Mouse (Mus musculus): ENCODE results near the gene Cacna1a. TPM values are rescaled to one million over a fixed set of nuclear protein-coding genes. Genes with fewer than 3 reads are reported as not detected.
A peak's percentile ranks its signal among the peaks of the same experiment; 100 is the strongest.

Gene Cacna1a
- polyA plus RNA-seq, 1 experiment from 2014 or later, result 5.3 TPM

DNA sequence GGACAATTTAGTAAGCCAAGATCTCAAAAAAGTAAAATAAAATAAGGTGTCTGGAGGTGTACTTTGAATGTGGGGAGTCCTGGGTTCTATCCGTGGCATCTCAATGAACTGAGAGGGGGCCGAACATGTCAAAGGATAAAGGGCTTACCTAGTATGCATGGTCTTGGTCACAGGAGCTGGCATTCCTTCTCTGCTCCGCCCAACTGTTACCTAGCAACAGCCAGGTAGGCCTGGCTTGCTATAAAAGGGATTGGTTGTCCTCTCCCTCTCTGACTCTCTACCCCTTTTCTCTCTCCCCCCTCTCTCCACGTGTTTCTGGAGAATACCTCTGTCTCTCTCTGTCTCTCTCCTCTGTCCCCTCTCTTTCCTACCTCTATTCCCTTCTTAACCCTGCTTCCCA is 269.4 kb downstream of the Cacna1a start:
- ATAC-seq (ENCODE audit: insufficient number of reproducible peaks, low FRiP score, low TSS enrichment, low read depth) (no peak), DNase-seq (ENCODE audit: low spot score) (no peak)
- Histone ChIP-seq H3K4me3 (ENCODE audit: low read depth, low read length) (no peak overlapping the region), H3K9me3 (ENCODE audit: control insufficient read depth, low read length) (no peaks in the 10 kb centered on the region), H3K27me3 (ENCODE audit: control insufficient read depth, insufficient read depth, low read length) (no peaks in the 10 kb centered on the region), H3K9ac (ENCODE audit: low read length) (0 out of 2 replicates have a peak overlapping the region, but pooled peaks have one; percentile 30), H3K36me3 (ENCODE audit: control insufficient read depth, insufficient read depth, low read length) (no peaks in the 10 kb centered on the region), H3K4me2 (ENCODE audit: low read depth, severe bottlenecking) (peak overlapping the region; percentile 85; the same call in 1 of the 2 replicates), H3K4me1 (ENCODE audit: control insufficient read depth, insufficient read depth, low read length) (peaks cover 43% of the 10 kb centered on the region), H3K27ac (replicated peaks; ENCODE audit: low read depth, low read length) (peak overlapping the region; percentile 100)
- WGBS, result 44% methylated on average over 4 of the region's 4 CpGs

DNA sequence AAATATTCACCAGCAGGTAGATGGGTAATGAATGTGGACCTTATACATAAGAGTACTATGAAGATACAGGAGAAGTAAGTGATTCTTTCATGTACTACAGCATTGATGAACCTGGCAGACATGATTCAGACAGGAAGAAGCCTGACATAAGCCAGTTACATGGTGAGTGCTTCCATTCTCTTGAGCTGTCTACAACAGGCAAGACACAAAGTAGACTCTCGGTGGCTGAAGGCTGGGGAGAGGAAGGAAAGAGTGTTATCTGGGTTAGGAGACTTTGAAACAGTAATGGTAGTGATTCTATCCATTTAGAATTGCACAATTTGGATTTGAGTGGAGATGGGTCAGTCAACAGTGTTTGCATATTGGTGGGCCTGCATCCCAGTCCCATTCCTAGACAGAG is 270.7 kb downstream of the Cacna1a start:
- DNase-seq (ENCODE audit: low spot score) (no peak), ATAC-seq (ENCODE audit: insufficient number of reproducible peaks, low FRiP score, low TSS enrichment, low read depth) (no peak)
- 71% methylated on average over 1 of the region's 1 CpGs for WGBS
- Histone ChIP-seq H3K9ac (ENCODE audit: low read length) (no peak overlapping the region), H3K9me3 (ENCODE audit: control insufficient read depth, low read length) (no peaks in the 10 kb centered on the region), H3K27ac (replicated peaks; ENCODE audit: low read depth, low read length) (peak overlapping the region; percentile 90), H3K4me3 (ENCODE audit: low read depth, low read length) (no peak overlapping the region), H3K4me2 (ENCODE audit: low read depth, severe bottlenecking) (0 out of 2 replicates have a peak overlapping the region, but pooled peaks have one; percentile 22), H3K4me1 (ENCODE audit: control insufficient read depth, insufficient read depth, low read length) (peaks cover 41% of the 10 kb centered on the region), H3K36me3 (ENCODE audit: control insufficient read depth, insufficient read depth, low read length) (no peaks in the 10 kb centered on the region), H3K27me3 (ENCODE audit: control insufficient read depth, insufficient read depth, low read length) (no peaks in the 10 kb centered on the region)

DNA sequence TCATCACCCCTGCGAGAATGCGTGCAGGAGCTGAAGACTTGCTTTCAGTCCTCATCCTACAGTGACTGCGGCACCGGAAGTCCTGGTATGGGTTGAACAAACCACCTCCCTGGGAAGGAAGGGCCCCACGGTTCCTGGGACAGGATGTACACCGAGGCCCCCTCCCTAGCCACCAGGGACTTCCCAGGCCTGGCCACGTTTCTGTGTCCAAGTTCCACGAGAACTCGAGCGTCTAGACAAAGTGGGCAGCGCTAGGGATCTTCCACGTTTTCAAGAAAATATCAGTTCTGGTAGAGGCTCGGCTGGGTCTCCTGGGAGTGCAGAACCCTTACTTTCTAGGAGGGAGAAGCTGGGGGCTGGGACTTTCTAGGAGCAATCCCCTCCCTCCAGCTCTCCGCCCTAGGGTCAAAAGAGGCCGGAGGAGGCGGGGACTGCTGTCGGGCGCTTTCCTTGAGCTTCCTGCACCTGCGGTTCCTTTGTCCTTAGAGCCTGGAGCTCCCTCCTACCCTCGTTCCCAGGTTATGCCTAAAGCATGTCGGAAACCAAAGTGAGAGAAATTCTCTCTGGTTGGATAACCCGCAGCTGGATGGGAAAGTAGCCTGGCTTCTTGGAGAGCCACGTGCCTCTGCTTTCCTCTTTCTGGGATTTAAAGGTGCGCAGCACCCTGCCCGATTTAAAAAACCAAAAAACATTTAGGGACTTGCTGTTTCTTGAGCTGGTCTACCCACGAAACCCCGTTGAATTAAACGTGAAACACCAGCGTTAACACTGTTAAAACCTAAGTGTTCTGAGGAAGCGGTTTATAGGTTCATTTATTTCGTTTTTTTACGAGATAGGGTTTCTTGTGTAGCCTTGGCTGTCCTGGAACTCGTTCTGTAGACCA is 271.9 kb downstream of the Cacna1a start:
- H3K4me1 ChIP-seq (ENCODE audit: control insufficient read depth, insufficient read depth, low read length), result peaks cover 34% of the 10 kb centered on the region
- no peak for ATAC-seq (ENCODE audit: insufficient number of reproducible peaks, low FRiP score, low TSS enrichment, low read depth)

DNA sequence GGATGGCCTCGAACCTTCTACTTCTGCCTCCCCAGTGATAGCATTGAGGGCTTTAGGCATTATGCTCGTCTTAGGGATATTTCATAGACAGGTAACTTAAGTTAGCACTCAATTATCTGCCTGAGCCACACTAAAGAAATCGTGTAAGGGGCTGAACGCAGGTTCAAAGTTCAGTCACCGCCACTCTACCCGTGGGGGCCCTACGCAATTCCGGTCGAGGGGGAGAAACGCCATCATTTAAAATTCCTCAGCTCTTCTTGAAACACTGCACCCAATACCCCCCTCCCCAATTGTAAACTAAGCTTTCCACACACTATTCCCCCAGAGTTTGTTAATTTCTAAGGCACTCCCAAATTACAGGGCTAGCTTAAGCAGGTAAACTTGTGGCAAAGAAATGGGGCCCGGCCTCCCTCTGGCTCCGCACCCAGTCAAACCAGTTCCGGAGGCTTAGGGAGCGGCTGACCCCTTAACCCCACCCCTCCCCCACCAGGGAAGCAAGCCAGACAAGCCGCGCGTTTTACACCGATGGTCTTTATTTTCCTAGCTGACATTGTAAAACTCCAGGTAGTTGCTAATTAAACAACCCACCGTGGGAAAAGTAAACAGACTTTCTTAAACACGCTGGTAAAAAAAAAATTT is 272.7 kb downstream of the Cacna1a start:
- H3K27me3 ChIP-seq (ENCODE audit: control insufficient read depth, insufficient read depth, low read length), result no peaks in the 10 kb centered on the region
- peaks cover 31% of the 10 kb centered on the region for H3K4me1 ChIP-seq (ENCODE audit: control insufficient read depth, insufficient read depth, low read length)
- peak overlapping the region; percentile 90 for H3K27ac ChIP-seq (replicated peaks; ENCODE audit: low read depth, low read length)
- peak overlapping the region; percentile 99 for H3K4me3 ChIP-seq (ENCODE audit: low read depth, low read length)
- H3K4me2 ChIP-seq (ENCODE audit: low read depth, severe bottlenecking), result peak overlapping the region; percentile 68
- peak overlapping the region; percentile 98 for H3K9ac ChIP-seq (ENCODE audit: low read length)
- ATAC-seq (ENCODE audit: insufficient number of reproducible peaks, low FRiP score, low TSS enrichment, low read depth) (no peak), DNase-seq (ENCODE audit: low spot score) (peak; percentile 84)
- no peaks in the 10 kb centered on the region for H3K9me3 ChIP-seq (ENCODE audit: control insufficient read depth, low read length)
- H3K36me3 ChIP-seq (ENCODE audit: control insufficient read depth, insufficient read depth, low read length), result no peaks in the 10 kb centered on the region
- WGBS, result under 1% methylated on average over 20 of the region's 20 CpGs

More for the DNA sequence above, 271.9 kb downstream of the Cacna1a start:
- Histone ChIP-seq H3K4me3 (ENCODE audit: low read depth, low read length) (peak overlapping the region; percentile 99), H3K9me3 (ENCODE audit: control insufficient read depth, low read length) (no peaks in the 10 kb centered on the region), H3K27ac (replicated peaks; ENCODE audit: low read depth, low read length) (peak overlapping the region; percentile 90), H3K36me3 (ENCODE audit: control insufficient read depth, insufficient read depth, low read length) (no peaks in the 10 kb centered on the region), H3K27me3 (ENCODE audit: control insufficient read depth, insufficient read depth, low read length) (no peaks in the 10 kb centered on the region), H3K9ac (ENCODE audit: low read length) (peak overlapping the region; percentile 98), H3K4me2 (ENCODE audit: low read depth, severe bottlenecking) (peak overlapping the region; percentile 68)
- WGBS, result under 1% methylated on average over 33 of the region's 33 CpGs
- peak; percentile 86 for DNase-seq (ENCODE audit: low spot score)

DNA sequence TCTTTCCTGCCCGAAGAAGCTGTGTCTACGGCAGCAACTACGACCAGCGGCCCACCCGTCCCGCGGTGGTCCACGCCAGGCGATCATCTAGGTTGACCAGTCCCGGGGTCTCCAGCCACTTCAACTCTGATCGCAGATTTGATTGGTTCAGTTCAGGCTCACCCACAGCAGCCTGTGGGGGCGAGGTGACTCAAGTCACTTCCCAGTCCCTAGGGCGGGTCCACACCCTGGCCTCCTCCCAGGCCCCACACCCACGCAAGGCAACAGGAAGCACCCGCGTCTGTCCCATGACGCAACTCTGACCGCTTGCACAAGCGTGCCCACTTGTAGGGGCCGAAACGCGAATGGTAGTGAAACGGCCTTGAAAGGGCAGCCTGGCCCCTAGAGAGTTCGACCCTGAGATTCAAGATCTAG is 273.2 kb downstream of the Cacna1a start:
- H3K9me3 ChIP-seq (ENCODE audit: control insufficient read depth, low read length), result no peaks in the 10 kb centered on the region
- DNase-seq (ENCODE audit: low spot score) (peak; percentile 75), ATAC-seq (ENCODE audit: insufficient number of reproducible peaks, low FRiP score, low TSS enrichment, low read depth) (no peak)
- peak overlapping the region; percentile 90 for H3K27ac ChIP-seq (replicated peaks; ENCODE audit: low read depth, low read length)
- H3K4me2 ChIP-seq (ENCODE audit: low read depth, severe bottlenecking), result peak overlapping the region; percentile 68
- H3K4me1 ChIP-seq (ENCODE audit: control insufficient read depth, insufficient read depth, low read length), result peaks cover 30% of the 10 kb centered on the region
- H3K27me3 ChIP-seq (ENCODE audit: control insufficient read depth, insufficient read depth, low read length), result no peaks in the 10 kb centered on the region
- H3K4me3 ChIP-seq (ENCODE audit: low read depth, low read length), result peak overlapping the region; percentile 99
- WGBS, result under 1% methylated on average over 24 of the region's 24 CpGs
- H3K9ac ChIP-seq (ENCODE audit: low read length), result peak overlapping the region; percentile 98
- H3K36me3 ChIP-seq (ENCODE audit: control insufficient read depth, insufficient read depth, low read length), result no peaks in the 10 kb centered on the region

DNA sequence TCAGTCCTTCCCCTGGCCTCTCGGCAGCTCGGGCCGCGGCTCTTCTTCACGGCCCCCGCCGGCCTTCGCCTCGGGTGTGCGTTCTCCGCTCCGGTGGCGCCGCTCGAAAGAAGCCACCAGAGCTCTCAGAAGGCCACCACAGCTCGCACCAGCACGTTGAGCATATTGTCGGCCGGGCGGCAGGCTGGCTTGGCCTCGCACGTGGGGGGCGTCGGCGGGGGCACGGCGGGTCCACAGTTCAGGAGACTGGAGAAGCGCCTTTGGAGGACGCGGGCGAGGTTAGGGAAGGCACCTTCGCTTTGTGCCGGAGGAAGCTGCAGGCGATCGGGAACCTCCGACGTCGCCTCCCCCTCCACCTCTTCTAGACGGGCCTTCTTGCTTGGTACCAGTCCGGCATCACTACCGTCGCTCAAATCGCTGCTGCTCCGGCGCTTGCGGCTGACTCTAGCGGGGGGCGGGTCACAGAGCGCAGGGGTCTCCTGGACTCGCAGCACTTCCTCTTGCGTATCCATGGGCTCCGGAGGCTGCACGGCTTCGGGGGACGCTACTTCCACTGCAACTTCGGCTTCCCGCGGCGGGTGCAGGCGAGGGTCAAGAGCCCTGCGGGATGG is 273.8 kb downstream of the Cacna1a start:
- Histone ChIP-seq H3K9ac (ENCODE audit: low read length) (peak overlapping the region; percentile 98), H3K27ac (replicated peaks; ENCODE audit: low read depth, low read length) (peak overlapping the region; percentile 90), H3K36me3 (ENCODE audit: control insufficient read depth, insufficient read depth, low read length) (no peaks in the 10 kb centered on the region), H3K9me3 (ENCODE audit: control insufficient read depth, low read length) (no peaks in the 10 kb centered on the region), H3K4me3 (ENCODE audit: low read depth, low read length) (peak overlapping the region; percentile 99), H3K27me3 (ENCODE audit: control insufficient read depth, insufficient read depth, low read length) (no peaks in the 10 kb centered on the region), H3K4me2 (ENCODE audit: low read depth, severe bottlenecking) (peak overlapping the region; percentile 68), H3K4me1 (ENCODE audit: control insufficient read depth, insufficient read depth, low read length) (peaks cover 24% of the 10 kb centered on the region)
- ATAC-seq (ENCODE audit: insufficient number of reproducible peaks, low FRiP score, low TSS enrichment, low read depth), result no peak
- under 1% methylated on average over 61 of the region's 61 CpGs for WGBS
- DNase-seq (ENCODE audit: low spot score), result no peak

DNA sequence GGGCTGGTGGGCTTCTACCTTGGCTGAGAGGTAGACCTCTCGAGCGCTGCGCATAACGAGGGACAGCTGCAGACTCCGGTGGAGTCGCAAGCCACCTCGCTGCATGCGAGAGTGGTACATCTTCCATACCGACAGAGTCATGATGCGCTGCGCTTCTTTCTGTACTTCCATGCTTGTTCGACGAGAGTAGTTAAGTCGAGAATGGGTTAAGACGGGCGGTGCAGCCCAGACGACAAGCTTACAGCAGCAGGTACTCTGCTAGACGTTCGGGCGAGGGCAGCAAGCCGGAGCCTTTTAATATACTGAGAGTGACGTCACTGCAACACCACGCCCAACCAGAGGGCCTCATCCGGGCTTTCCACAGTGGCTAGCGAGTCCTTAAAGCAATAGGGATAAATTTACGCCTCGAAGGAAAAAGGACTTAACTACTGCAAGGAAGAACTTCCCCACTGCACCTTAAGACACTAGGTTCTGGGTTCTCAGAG is 274.4 kb downstream of the Cacna1a start, which contains the start of gene Ier2:
TSS of gene Ier2 (minus strand) at position 272 of the 485 bp plus-strand sequence.
- Histone ChIP-seq H3K4me1 (ENCODE audit: control insufficient read depth, insufficient read depth, low read length) (peaks cover 19% of the 10 kb centered on the region), H3K4me2 (ENCODE audit: low read depth, severe bottlenecking) (peak within 1 kb of the TSS; percentile 82), H3K27me3 (ENCODE audit: control insufficient read depth, insufficient read depth, low read length) (no peaks in the 10 kb centered on the region), H3K9ac (ENCODE audit: low read length) (peak within 1 kb of the TSS; percentile 98), H3K27ac (replicated peaks; ENCODE audit: low read depth, low read length) (peak within 1 kb of the TSS; percentile 90), H3K4me3 (ENCODE audit: low read depth, low read length) (peak within 1 kb of the TSS; percentile 99), H3K9me3 (ENCODE audit: control insufficient read depth, low read length) (no peaks in the 10 kb centered on the region), H3K36me3 (ENCODE audit: control insufficient read depth, insufficient read depth, low read length) (no peaks in the 10 kb centered on the region)
- under 1% methylated on average over 27 of the region's 27 CpGs for WGBS
- peak; percentile 97 for DNase-seq (ENCODE audit: low spot score)
- peak; percentile 67; the same call in 1 of the 2 replicates for ATAC-seq (ENCODE audit: insufficient number of reproducible peaks, low FRiP score, low TSS enrichment, low read depth)

Measured in limb, embryonic 11.5 days (tissue).